Mouse (Mus musculus): ENCODE results near the gene Olfr346.

The Olfr346 gene

GRCm38 (mm10) chr2:36685488-36685887, at the start of gene Olfr346:
Olfr346 (plus strand) TSS chr2:36685788.
- DNase-seq (ENCODE audit: low read depth in 1 of 2, low spot score in 2 of 2): no peak

GRCm38 (mm10) chr2:36639741-36640140, 45.8 kb upstream of the Olfr346 start, which contains the start of gene Olfr345:
Olfr345 (plus strand) TSS chr2:36640041.
- no peak for DNase-seq (ENCODE audit: low read depth in 1 of 2, low spot score in 2 of 2)

GRCm38 (mm10) chr2:36731602-36732001, 46.0 kb downstream of the Olfr346 start, which contains the start of gene Olfr347:
Olfr347 (plus strand) TSS chr2:36731902.
- no peak for DNase-seq (ENCODE audit: low read depth in 1 of 2, low spot score in 2 of 2)

GRCm38 (mm10) chr2:36736226-36736625, 50.6 kb downstream of the Olfr346 start:
- no peak for DNase-seq (ENCODE audit: low read depth in 1 of 2, low spot score in 2 of 2)

Data from monocyte, adult 2 months (primary cell).